Mouse (Mus musculus) heart, postnatal 14 days (tissue): ENCODE results near the gene Nap1l5. TPM values are rescaled to one million over a fixed set of nuclear protein-coding genes. Genes with fewer than 3 reads are reported as not detected.

Source experiments
- DNase-seq, 2 experiments: peaks; one replicate each; pipeline ENCODE4 v3.0.0; 2021 to 2022
- intact Hi-C: fragments of 180-260 bp; cut with DNase I; formaldehyde crosslinking; loops from one replicate; pipeline ENCODE4 v1.15.1; 2025
- long read RNA-seq, 2 experiments: library from polyadenylated mRNA; stranded (forward); transcript quantifications; one replicate each; pipeline ENCODE4 v2.0.0; 2021
- total RNA-seq, 2 experiments: library from RNA; stranded (reverse); gene quantifications; 2 replicates each; pipeline ENCODE4 v1.2.3; 2021

The Nap1l5 gene
- under 1 TPM; 0.17 to 0.96 TPM for total RNA-seq
- long read RNA-seq, experiment 1, partial matches to known transcripts, result 0 of 1 reads
- long read RNA-seq, experiment 1, other reads (novel, unspliced or antisense), result 0 of 1 reads
- long read RNA-seq, experiment 2, partial matches to known transcripts, result 0 of 2 reads
- long read RNA-seq, experiment 2, other reads (novel, unspliced or antisense), result 0 of 2 reads

- intact Hi-C loops, result no loop called here
- DNase-seq, result peak in 1 of 2 experiments; percentile 16
These were observed at the start of gene Nap1l5 for GRCm38 (mm10) chr6:58906852-58907261. Gene Nap1l5, minus strand, starts transcription at chr6:58907076.

DNA sequence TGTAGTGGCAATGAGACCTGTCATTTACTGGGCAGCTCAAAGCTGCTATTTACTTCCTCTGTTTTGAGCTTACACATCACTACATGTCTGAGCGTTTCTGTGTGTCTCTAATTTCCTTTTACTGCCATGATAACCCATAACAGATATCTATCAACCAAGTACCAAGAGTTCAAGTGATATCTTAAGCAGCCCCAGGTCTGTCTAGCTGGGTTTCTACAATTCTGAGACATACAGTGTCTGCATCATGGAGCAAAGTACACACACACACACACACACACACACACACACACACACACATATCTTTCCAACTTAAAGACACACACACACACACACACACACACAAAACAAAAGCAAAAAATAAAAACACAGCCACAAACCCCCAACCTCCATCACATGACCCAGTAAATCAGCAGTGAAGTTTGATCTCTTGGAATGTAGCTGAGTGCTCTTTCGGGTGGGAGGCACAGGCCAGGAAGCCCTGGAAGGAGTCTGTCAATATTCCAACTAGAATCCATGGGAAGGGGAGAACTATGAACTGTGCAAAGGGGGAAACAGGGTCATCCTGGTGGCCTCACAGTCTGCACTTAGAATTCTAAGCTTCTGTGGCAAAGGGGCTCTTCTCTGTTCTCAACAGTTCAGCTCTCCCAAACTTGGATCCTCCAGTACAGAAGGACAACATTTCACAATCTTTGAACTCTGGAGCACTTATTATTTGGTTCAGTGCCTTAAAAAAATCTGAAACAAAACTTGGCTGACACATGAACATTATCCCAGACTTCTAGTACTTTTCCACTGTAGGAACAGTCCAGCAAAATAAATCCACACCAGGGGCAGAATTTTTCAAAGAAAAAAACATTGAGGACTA, 44.5 kb upstream of the Nap1l5 start:
- intact Hi-C loops, result no loop called here
- no peak for DNase-seq

DNA sequence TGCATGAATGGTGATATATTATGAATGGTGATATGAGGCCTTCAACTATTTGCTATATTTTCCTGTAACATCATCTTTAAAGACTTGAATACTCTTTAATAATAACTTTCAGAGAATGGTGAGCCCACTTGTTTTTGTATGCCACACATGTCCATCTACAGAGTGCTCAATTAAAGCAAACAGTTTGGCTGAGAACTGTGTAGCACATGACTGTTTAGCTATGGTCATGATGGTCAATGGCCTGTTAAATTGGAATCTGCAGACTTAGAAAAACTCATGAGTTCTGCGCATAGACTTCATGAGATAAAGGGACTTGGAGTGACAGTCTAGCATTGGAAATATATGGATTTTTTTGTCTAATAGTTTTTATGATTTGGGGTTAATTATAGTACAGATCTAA, 43.5 kb upstream of the Nap1l5 start:
- intact Hi-C loops, result no loop called here
- no peak for DNase-seq

DNA sequence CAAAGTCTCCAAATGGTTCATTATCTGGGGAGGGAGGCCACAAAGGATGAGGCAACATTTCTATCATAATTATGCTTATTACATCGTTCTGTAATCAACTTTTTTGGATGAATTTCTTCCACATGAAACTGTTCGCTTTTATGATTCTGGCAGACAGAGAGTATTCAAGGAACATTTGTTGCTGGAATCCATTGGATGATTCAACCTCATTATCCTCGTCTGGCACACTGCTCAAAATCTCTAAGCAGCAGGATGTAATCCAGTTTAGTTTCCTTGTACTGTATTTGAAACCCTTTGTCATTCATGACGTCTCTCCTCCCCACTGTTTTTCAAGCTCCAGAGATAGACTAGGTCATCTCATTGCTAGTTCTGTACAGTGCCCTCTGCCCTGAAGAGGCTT, 40.0 kb upstream of the Nap1l5 start:
- DNase-seq, result no peak
- intact Hi-C loops, result no loop called here

DNA sequence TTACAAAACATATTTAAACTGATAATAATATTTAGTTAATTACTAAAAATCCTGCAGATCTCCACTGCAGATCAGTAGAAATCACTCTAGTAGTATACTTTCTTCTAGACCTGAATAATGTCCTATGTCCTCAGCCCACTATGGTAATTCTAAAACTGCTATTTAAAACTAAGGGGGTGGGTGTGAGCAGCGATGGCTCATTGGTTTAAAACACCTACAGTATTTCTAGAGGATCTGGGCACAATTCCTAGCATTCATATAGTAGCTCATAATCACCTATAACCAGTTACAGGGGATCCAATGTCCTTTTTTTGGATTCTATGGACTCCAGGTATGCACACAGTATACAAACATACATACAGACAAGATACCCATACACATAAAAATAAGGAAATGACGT, 39.4 kb upstream of the Nap1l5 start:
- DNase-seq, result no peak
- intact Hi-C loops, result no loop called here

- DNase-seq, result no peak
- intact Hi-C loops, result no loop called here
These were observed 37.1 kb upstream of the Nap1l5 start for GRCm38 (mm10) chr6:58943958-58944357.

GRCm38 (mm10) chr6:58942276-58942675, 35.4 kb upstream of the Nap1l5 start:
- no peak for DNase-seq
- intact Hi-C loops, result no loop called here

DNA sequence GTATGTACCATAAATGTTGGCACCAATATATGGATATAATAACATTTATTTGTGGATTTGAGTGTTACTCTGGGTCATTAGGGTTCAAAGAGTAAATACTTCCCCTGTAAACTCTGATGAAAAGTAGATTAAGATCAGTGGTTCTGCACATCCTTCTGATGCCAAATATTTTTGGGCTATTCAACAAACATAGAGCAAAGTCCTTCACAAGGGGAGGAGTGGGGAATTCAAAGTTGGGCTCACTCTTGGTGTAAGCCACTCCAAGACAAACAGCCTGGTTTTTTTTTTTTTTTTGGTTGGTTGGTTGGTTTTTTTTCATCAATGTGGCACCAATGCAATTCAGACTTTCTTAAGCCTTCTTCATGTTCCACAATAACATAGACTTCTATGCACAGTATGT, 30.9 kb upstream of the Nap1l5 start:
- no peak for DNase-seq
- intact Hi-C loops, result no loop called here

- intact Hi-C loops, result loop anchor here (5.0 kb wide), 1 partner anchor 83 kb away; no protein-coding TSS in a partner anchor
These were observed 27.3 kb upstream of the Nap1l5 start for GRCm38 (mm10) chr6:58934144-58934543.

GRCm38 (mm10) chr6:58933189-58933913, 26.5 kb upstream of the Nap1l5 start:
- intact Hi-C loops, result loop anchor here (5.0 kb wide), 1 partner anchor 84 kb away; no protein-coding TSS in a partner anchor
- DNase-seq, result no peak

More at GRCm38 (mm10) chr6:58934144-58934543, 27.3 kb upstream of the Nap1l5 start:
- DNase-seq, result no peak

GRCm38 (mm10) chr6:58932515-58933188, 25.8 kb upstream of the Nap1l5 start:
- no peak for DNase-seq
- intact Hi-C loops, result loop anchor here (5.0 kb wide), 1 partner anchor 85 kb away; no protein-coding TSS in a partner anchor

DNA sequence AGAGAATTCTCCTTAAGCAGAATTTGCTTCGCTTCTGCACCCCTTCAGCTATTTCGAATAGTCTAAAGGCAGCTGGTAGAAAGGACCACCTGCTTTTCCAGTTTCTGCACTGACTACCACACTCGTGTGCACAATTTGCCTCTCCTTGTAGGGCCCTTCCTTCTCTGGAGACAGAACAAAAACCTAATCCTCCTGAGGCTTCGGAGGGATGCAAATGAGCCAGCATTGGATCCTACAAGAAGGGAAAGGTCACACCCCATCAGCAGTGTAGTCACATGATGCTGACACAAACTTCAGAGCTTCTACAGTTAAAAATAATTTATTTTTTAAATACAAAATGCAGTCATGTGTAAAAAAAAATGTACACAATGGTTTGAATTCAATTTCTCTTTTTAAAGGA, 24.3 kb upstream of the Nap1l5 start:
- intact Hi-C loops, result loop anchor here (5.0 kb wide), 1 partner anchor 86 kb away; no protein-coding TSS in a partner anchor
- DNase-seq, result no peak

DNA sequence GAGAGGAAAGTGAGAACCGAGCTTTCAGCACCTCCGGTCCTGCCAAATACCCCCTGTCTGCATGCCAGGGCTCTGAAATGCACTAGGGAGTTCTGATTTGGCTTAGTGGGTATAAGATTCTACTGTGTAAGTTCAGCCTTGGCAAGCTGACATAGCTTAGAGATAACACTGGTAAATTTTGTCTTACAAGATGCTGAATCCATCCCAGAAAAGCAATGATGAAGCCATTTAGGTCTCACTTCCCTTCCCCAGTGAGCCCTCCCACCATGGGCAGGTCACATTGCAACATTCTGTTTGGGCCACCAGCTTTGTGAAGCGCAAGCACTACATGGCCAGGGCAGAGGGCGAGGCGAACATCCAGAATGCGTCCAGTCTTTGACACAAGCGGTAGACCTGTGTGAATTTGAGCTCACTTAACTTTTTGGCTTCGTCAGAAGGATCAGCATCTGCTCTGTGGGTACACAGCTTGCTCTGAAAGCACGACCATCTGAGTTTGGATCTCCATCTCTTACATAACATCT, 23.1 kb upstream of the Nap1l5 start:
- intact Hi-C loops, result loop anchor here (5.0 kb wide), 1 partner anchor 87 kb away; no protein-coding TSS in a partner anchor
- peak; percentile 62 to 72 for DNase-seq

- peak; percentile 38 to 75 for DNase-seq
- intact Hi-C loops, result no loop called here
These were observed 21.0 kb upstream of the Nap1l5 start for GRCm38 (mm10) chr6:58927881-58928280.

- DNase-seq, result no peak
- intact Hi-C loops, result loop anchor here (2.0 kb wide), 1 partner anchor 258 kb away; no protein-coding TSS in a partner anchor
These were observed 15.6 kb upstream of the Nap1l5 start for GRCm38 (mm10) chr6:58922511-58922910.

DNA sequence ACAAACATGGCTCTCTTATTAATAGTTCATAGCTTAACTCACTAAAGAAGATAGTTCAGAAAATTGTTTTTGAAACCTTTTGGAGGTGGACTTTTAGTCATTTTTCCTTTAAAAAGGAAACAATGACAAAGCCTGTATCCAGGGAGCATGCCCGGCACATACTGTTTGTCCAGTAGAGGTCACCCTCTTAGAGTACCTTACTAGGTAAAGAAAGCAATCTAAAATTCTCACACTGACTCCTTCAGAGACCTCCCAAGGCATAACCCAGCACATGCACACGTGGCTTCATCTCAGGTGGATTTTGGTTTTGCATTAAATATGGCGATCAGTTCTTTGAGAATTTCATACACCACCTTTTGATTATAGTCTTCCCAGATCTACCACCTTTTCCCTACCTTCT, 14.7 kb upstream of the Nap1l5 start:
- intact Hi-C loops, result loop anchor here (2.0 kb wide), 1 partner anchor 259 kb away; no protein-coding TSS in a partner anchor
- DNase-seq, result no peak

GRCm38 (mm10) chr6:58920735-58921134, 13.9 kb upstream of the Nap1l5 start:
- DNase-seq, result no peak
- intact Hi-C loops, result no loop called here

GRCm38 (mm10) chr6:58916498-58916897, 9.6 kb upstream of the Nap1l5 start:
- intact Hi-C loops, result no loop called here
- DNase-seq, result no peak

DNA sequence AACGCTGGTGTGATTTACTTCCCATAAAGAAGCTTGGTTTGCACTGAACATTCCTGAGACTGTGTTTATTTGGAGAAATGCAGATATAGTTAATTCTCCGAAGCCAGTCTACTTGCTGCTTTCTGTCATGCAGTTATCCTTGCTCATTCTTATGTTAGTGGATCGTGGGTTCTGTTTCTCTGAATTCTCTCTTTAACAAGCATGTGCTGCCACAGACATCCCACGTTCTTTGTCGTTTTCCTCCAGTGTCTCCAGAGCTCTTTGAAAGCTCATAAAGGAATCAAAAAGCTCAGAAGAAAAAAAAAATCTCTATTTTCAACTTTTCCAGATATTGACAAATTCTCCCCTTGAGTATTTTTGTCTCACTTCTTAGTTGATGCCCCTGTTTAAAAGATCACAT, 7.1 kb upstream of the Nap1l5 start:
- intact Hi-C loops, result no loop called here
- no peak for DNase-seq

GRCm38 (mm10) chr6:58913551-58913950, 6.7 kb upstream of the Nap1l5 start:
- intact Hi-C loops, result no loop called here
- no peak for DNase-seq
